Mouse (Mus musculus) frontal cortex, adult (tissue): ENCODE data around the gene Epb41l3.
A peak's percentile ranks its signal among the peaks of the same experiment; 100 is the strongest.

Experiments used
- ATAC-seq: cut with Nextera tagmentation; 2 replicates; pipeline ENCODE4 v1.9.2; 2017; ENCODE audit warnings: mild to moderate bottlenecking, moderate library complexity, mixed read lengths; ENCODE audit not compliant: low TSS enrichment

The Epb41l3 gene

GRCm38 (mm10) chr17:69181560-69182316 lies 106.3 kb downstream of the Epb41l3 start:
- no peak for ATAC-seq

GRCm38 (mm10) chr17:69187794-69188193 lies 112.3 kb downstream of the Epb41l3 start:
- no peak for ATAC-seq

- no peak for ATAC-seq
Measured at GRCm38 (mm10) chr17:69192863-69193493, 117.5 kb downstream of the Epb41l3 start.

DNA sequence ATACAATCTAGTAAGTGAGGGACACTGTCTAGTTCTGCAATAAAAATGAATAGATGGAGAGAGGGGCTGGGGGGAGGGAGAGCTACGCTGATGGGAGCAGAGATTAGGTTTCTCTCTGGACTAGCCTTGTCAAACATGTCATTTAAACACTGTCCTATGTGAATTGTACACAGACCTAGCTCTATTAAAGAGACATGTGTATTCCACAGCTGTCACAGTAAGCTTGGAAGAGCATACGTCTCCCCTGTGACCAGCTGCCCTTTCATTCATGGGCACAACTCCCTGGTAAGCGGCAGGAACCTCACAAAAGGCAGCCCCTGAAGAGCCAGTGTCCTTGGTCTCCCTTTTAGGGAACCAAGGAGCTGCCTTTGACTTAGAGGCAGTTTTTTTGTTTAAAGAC lies 119.1 kb downstream of the Epb41l3 start:
- ATAC-seq: no peak

DNA sequence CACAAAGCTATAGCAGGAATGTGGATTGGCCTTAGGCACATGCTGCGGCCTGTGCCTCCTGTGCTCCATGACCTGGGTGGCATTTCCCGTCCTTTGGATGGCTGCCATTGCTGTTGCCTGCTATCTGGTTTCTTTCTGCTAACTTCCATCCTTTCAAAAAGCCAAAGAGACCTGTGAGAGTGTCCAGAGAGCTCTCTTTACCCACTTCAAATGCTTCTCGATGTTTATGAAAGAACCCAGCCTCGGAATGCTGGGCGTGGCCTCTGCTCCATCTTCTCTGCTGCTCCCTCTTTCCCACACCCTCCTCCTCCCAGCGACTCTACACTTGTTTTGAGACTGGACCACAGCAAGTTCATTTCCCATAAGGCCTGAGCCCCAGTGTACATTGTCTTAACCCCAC lies 120.3 kb downstream of the Epb41l3 start:
- no peak for ATAC-seq

DNA sequence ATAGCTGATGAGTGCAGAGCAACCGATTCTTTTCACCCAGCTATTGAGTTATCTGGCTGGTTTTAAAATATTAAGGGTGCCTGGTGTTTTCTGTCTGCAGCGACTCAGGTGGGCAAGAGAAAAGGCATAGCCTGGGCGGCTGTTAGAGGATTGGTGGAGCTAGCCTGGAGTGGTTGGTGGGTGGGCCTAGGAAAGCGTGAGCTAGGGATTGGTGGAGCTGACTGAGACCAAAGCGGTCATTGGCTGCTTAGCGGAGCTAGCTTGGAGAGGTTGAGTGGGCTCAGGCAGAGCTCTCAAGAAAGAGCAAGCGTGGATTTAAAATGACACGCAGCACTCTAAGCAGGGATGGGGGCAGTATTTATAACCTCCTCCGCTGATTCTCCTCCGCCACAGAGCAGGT lies 121.2 kb downstream of the Epb41l3 start:
- ATAC-seq: peak; percentile 97

DNA sequence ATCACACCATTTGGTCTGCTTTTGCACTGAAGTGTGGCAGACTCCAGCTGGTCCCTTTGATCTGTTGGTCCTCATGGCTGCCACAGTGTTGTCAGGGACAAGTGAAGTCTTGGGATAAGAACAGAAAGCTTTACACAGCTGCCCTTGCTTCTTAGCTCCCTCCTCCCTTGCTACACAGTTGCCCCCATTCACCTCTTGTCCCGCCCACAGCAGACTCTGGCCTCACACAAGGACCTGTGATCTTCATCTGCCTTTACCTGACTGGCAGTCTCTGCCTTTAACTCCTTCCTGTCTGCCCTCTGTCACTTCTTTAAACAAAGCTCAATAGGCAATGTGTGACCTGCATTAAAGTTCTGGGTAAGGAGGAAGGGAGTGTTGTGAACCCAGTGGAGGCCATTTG lies 123.3 kb downstream of the Epb41l3 start:
- ATAC-seq: no peak

DNA sequence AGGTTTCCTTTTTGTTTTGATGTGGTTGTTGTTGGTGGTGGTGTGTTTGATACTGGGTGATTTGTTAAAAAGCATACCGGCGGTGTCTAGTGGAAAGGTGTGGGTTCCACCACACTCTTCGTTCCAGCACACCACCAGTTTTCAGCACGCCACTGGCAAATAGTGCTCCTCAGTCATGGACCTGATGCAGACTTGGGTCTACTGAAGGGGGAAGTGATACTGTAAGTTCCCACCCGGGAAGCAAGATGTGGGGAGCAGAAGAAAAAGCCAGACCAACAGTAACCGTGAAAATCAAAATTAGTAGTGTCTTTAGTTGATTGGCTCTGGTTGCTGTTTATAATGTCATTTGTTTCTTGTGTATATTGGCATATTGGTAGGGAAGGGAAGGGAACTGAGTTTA lies 124.3 kb downstream of the Epb41l3 start:
- ATAC-seq: no peak

DNA sequence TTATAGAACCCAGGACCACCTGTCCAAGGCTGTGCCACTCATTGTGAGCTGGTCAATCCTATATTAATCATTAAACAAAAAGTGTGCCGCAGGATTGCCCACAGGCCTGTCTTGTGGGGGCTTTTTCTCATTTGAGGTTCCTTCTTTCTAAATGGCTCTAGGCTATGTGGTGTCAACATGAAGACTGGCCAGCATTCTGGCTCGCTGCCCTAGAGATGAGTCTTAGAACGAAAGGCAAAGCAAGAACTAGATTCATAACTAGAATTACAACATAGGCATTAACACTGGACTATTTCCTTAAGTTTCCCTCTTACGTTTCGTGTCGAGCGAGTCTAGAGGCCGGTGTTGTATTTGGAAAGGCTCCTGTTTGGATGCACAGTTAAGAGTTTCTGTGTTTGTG lies 125.5 kb downstream of the Epb41l3 start:
- no peak for ATAC-seq

- peak; percentile 56 for ATAC-seq
Measured at GRCm38 (mm10) chr17:69205282-69205999, 130.0 kb downstream of the Epb41l3 start.

- peak; percentile 72 for ATAC-seq
Measured at GRCm38 (mm10) chr17:69207562-69208312, 132.3 kb downstream of the Epb41l3 start.

- no peak for ATAC-seq
Measured at GRCm38 (mm10) chr17:69211065-69211464, 135.6 kb downstream of the Epb41l3 start.

DNA sequence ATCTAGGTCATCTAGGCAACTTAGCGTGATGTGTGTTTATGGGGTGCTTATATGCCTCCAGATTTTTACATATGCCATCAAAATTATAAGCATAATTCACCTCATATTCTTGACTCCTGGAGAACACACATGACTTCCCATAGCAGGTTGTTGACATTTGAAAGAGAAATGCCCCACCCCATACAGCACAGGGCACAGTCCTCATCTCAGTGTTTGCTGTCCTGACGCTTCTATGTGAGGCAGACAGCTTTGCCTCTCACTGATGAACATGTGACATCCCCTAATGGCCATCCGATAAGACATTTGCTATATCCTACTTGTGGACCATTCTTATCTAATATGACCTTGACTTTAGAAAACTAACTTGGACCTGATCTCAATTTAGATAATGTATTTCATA lies 140.6 kb downstream of the Epb41l3 start:
- no peak for ATAC-seq

DNA sequence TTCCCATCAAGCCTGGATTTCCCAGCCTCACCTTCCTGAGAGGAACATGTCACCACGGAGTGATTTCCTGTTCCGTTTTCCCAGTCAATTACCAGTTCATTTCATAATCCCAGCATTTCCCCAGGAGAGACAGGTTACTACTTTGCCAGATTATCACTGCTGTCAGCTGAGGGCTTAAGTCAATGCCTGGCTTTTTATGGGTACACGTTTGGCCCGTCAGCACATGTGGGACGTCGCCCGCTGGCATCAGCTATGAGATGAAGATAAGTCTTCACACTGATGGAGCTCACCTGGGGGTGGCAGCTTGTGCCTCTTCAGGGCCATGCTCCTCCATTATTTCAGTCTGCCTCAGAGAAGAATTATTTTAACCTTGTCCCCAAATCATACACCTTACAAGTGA lies 145.4 kb downstream of the Epb41l3 start:
- no peak for ATAC-seq

GRCm38 (mm10) chr17:69221377-69221776 lies 145.9 kb downstream of the Epb41l3 start:
- ATAC-seq: no peak

DNA sequence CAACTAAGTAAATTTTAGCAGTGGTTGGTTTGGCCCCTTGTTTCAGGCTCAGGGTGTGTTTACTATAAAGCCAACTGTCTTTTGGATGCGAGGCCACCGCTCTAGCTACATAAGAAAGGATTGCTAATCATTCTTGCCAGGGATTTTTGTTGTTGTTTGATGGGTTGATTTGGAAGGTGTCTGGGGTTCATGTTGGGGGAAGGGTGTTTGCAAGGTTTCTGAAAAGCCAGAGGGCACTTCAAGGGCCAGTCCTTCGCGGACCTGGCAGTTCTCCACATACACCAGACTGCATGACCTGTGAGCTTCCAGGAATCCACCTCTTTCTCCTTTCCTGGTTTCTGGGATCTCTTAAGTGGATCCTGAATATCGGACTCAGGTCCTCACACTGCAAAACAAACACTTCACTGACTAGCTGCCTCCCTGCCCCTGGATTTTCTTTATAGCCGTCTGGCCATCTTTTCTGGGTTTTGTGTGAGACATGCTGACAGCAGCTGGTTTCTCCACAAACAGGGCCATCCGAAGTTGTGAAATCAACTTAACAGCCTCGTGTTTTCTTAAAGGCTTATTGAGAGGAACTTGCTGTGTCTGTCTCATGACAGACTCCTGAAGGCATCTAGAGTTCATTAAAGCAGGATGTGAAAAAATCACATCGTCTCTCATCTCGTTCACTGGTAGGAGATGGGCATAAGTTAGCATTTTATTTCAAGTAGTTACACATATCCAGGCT lies 146.6 kb downstream of the Epb41l3 start:
- ATAC-seq: 0 out of 2 replicates have a peak, but pooled peaks have one; percentile 13

GRCm38 (mm10) chr17:69225996-69226395 lies 150.5 kb downstream of the Epb41l3 start:
- ATAC-seq: no peak

GRCm38 (mm10) chr17:69227426-69228014 lies 152.0 kb downstream of the Epb41l3 start:
- ATAC-seq: no peak

GRCm38 (mm10) chr17:69229451-69229850 lies 154.0 kb downstream of the Epb41l3 start:
- no peak for ATAC-seq

DNA sequence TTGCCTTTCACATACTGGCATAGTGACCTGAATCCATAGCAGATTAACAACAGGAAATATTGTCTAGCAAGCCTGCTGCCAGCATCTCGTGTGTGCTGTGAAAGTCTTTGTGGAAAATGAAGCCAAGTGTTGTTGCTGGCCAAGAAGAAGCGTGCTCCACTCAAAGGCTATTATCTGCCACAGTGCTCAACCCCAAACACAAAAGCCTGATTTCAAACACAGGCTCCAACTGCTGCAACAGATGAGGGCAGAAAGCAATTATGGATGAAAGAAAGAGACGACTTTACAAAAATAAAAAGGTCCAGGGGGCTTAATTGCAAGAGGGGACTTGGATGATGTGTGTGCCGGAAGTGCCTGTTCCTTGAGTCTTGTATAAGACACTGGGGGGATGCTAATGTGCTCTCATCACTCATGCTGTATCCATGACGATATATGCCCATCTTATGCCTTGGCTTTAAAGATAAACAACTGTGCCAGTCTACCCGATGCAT lies 154.7 kb downstream of the Epb41l3 start:
- ATAC-seq: no peak; the same call in 1 of the 2 replicates

DNA sequence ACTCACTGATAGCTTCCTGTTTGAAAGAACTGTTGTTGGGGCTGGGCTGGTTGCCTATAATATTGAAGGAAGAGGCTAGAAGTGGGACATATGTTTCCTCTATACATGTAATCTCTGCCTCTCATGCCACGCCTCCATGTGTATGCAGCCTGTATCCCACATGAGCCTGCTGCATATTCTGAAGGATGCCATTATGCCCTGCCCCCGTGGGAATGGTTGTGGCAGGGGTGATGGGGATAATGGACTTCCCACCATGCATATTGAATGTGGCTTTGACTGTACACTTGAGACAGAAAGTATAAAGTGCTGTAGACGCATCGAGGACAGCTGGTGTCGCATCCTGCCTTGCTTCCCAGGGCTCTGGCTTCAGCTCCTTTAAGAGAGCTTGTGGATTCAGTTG lies 155.9 kb downstream of the Epb41l3 start:
- ATAC-seq: no peak
